Mouse (Mus musculus) midbrain, embryonic 11.5 days (tissue): ENCODE measurements around the gene Pigt. TPM values are rescaled to one million over a fixed set of nuclear protein-coding genes. Genes with fewer than 3 reads are reported as not detected.

Source experiments
- ATAC-seq: fragments of 200-750 bp; cut with Nextera tagmentation; 2 replicates; pipeline ENCODE4 v1.8.0; 2017; ENCODE audit warnings: moderate TSS enrichment, moderate library complexity; ENCODE audit not compliant: low FRiP score
- DNase-seq: peaks from one replicate; pipeline ENCODE4 v3.0.0; 2015; ENCODE audit warnings: low spot score; ENCODE audit errors: missing footprints
- H3K27ac ChIP-seq: fragments of 300-500 bp; sonication (generic); 2 replicates; pipeline ENCODE4 v1.5.1; 2014; ENCODE audit warnings: low read depth, low read length
- H3K27me3 ChIP-seq: fragments of 300-500 bp; sonication (generic); 2 replicates; pipeline ENCODE4 v1.6.1; 2014; ENCODE audit warnings: mild to moderate bottlenecking, low read length, moderate library complexity, mixed read lengths; ENCODE audit not compliant: control insufficient read depth, insufficient read depth
- H3K36me3 ChIP-seq: fragments of 300-500 bp; sonication (generic); 2 replicates; pipeline ENCODE4 v1.6.1; 2014; ENCODE audit warnings: mild to moderate bottlenecking, low read length, moderate library complexity, mixed read lengths; ENCODE audit not compliant: control insufficient read depth, insufficient read depth
- H3K4me1 ChIP-seq: fragments of 300-500 bp; sonication (generic); 2 replicates; pipeline ENCODE4 v1.6.1; 2014; ENCODE audit warnings: low read length; ENCODE audit not compliant: control insufficient read depth, insufficient read depth
- H3K4me2 ChIP-seq: fragments of 300-500 bp; sonication (generic); 2 replicates; pipeline ENCODE4 v1.6.1; 2014; ENCODE audit warnings: mild to moderate bottlenecking, moderate library complexity
- H3K4me3 ChIP-seq: fragments of 300-500 bp; sonication (generic); 2 replicates; pipeline ENCODE4 v1.5.1; 2014; ENCODE audit warnings: low read depth, low read length
- H3K9ac ChIP-seq: fragments of 300-500 bp; sonication (generic); 2 replicates; pipeline ENCODE4 v1.6.1; 2014; ENCODE audit warnings: low read length
- H3K9me3 ChIP-seq: fragments of 300-500 bp; sonication (generic); 2 replicates; pipeline ENCODE4 v1.6.1; 2016; ENCODE audit warnings: low read length; ENCODE audit not compliant: control insufficient read depth
- WGBS: fragments of 180-500 bp; shearing (Covaris S2); extraction: QIAGEN DNeasy Blood & Tissue Kit; methylation state at CpG from one replicate; pipeline ENCODE4 v1.1.7; 2014; 5-methylcytosine and 5-hydroxymethylcytosine counted together
- polyA plus RNA-seq: library from polyadenylated mRNA; unstranded; fragments of >200 nt; fragmentation: Nextera tagmentation; extraction: Ambion mirVana; gene quantifications from 2 replicates; pipeline ENCODE4 v1.2.1, GENCODE M21; 2014

Gene Pigt
- polyA plus RNA-seq, 1 experiment from 2014 or later: 51.9 TPM

- no peaks in the 10 kb centered on the region for H3K36me3 ChIP-seq
- H3K9me3 ChIP-seq: no peaks in the 10 kb centered on the region
- H3K4me3 ChIP-seq: no peak overlapping the region
- no peak overlapping the region for H3K4me2 ChIP-seq
- WGBS: 67% methylated on average over 6 of the region's 6 CpGs
- DNase-seq (no peak), ATAC-seq (no peak)
- H3K27ac ChIP-seq: no peak overlapping the region
- no peaks in the 10 kb centered on the region for H3K27me3 ChIP-seq
- H3K9ac ChIP-seq: no peak overlapping the region
- H3K4me1 ChIP-seq: peaks cover 5% of the 10 kb centered on the region
Measured at GRCm38 (mm10) chr2:164455421-164456190, 41.7 kb upstream of the Pigt start.

DNA sequence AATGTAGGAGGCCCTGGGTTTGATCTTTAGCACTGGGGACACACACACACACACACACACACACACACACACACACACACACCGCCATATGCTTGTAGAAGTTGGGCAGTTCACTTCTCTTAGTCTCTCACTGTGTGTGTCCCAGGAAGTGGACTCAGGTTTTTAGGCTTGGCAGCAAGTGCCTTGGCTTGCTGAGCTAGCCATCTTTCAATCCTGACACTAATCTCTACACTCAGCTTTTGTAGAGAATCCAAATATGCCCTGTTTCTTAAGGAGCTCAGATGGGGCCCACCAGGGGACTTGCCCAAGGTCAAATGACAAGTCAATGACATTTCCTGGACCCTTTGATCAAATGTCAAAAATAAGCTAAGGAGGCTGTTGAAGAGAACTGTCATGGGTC lies 40.9 kb upstream of the Pigt start:
- no peak overlapping the region for H3K27ac ChIP-seq

DNA sequence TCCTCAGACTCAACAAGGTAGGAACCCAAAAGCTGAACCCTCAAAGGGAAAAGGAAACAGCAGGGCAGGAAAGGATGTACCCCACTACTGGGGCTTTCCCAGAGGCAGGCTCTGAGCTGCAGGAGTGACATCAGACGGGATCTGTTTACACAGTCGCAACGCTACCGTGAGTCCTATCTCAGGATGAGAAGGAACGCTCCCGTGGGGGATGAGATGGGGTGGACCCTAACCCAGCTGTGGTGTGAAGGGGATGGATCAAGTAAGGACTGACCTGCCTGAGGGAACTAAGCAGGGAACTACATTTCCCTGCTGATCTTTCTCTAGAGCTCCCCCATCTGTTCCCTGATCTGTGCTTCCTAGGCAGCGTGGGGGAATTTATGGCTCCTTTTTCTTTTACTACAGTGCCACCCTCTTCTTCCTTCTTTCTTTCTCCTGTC lies 40.4 kb upstream of the Pigt start, which contains the start of gene Sys1:
Sys1 (plus strand) TSS at position 101 of the 437 bp plus-strand sequence.
- DNase-seq (peak; percentile 88), ATAC-seq (no peak)
- H3K4me3 ChIP-seq: no peak within 1 kb of the TSS
- peak within 1 kb of the TSS; percentile 51 for H3K9ac ChIP-seq
- no peaks in the 10 kb centered on the region for H3K36me3 ChIP-seq
- H3K27ac ChIP-seq: no peak within 1 kb of the TSS
- H3K4me2 ChIP-seq: peak within 1 kb of the TSS; percentile 28; the same call in 1 of the 2 replicates
- no peaks in the 10 kb centered on the region for H3K27me3 ChIP-seq
- 0% methylated on average over 7 of the region's 7 CpGs for WGBS
- H3K4me1 ChIP-seq: peaks cover 8% of the 10 kb centered on the region
- H3K9me3 ChIP-seq: no peaks in the 10 kb centered on the region

More for the DNA sequence above, 40.9 kb upstream of the Pigt start:
- 80% methylated on average over 1 of the region's 1 CpGs for WGBS
- peak overlapping the region; percentile 28; the same call in 1 of the 2 replicates for H3K4me2 ChIP-seq
- no peak overlapping the region for H3K4me3 ChIP-seq
- no peaks in the 10 kb centered on the region for H3K36me3 ChIP-seq
- peak overlapping the region; percentile 51; the same call in 1 of the 2 replicates for H3K9ac ChIP-seq
- H3K27me3 ChIP-seq: no peaks in the 10 kb centered on the region
- H3K4me1 ChIP-seq: peaks cover 5% of the 10 kb centered on the region
- ATAC-seq (no peak), DNase-seq (no peak)
- no peaks in the 10 kb centered on the region for H3K9me3 ChIP-seq

GRCm38 (mm10) chr2:164457942-164458341 lies 39.4 kb upstream of the Pigt start:
- ATAC-seq (no peak), DNase-seq (no peak)
- no peak overlapping the region for H3K27ac ChIP-seq
- WGBS: 73% methylated on average over 7 of the region's 7 CpGs
- H3K4me2 ChIP-seq: no peak overlapping the region
- no peaks in the 10 kb centered on the region for H3K9me3 ChIP-seq
- no peaks in the 10 kb centered on the region for H3K27me3 ChIP-seq
- H3K4me3 ChIP-seq: no peak overlapping the region
- no peaks in the 10 kb centered on the region for H3K36me3 ChIP-seq
- H3K9ac ChIP-seq: no peak overlapping the region
- H3K4me1 ChIP-seq: peaks cover 11% of the 10 kb centered on the region

GRCm38 (mm10) chr2:164458535-164458934 lies 38.8 kb upstream of the Pigt start:
- Histone ChIP-seq H3K36me3 (no peaks in the 10 kb centered on the region; the same call in 1 of the 2 replicates), H3K27me3 (no peaks in the 10 kb centered on the region), H3K9me3 (no peaks in the 10 kb centered on the region), H3K27ac (no peak overlapping the region), H3K4me2 (no peak overlapping the region), H3K9ac (no peak overlapping the region), H3K4me1 (peaks cover 11% of the 10 kb centered on the region), H3K4me3 (no peak overlapping the region)
- DNase-seq (no peak), ATAC-seq (no peak)
- 89% methylated on average over 8 of the region's 8 CpGs for WGBS

GRCm38 (mm10) chr2:164460745-164461551 lies 36.4 kb upstream of the Pigt start, which contains the start of gene Gm20458:
Gm20458 (plus strand) TSS chr2:164460967.
- Histone ChIP-seq H3K4me2 (peak within 1 kb of the TSS; percentile 74), H3K27ac (peak within 1 kb of the TSS; percentile 65), H3K36me3 (peaks cover 7% of the 10 kb centered on the region), H3K9ac (peak within 1 kb of the TSS; percentile 72), H3K4me1 (peaks cover 11% of the 10 kb centered on the region), H3K4me3 (peak within 1 kb of the TSS; percentile 79), H3K27me3 (no peaks in the 10 kb centered on the region), H3K9me3 (no peaks in the 10 kb centered on the region)
- DNase-seq (peak; percentile 99), ATAC-seq (peak; percentile 99)
- under 1% methylated on average over 69 of the region's 79 CpGs for WGBS

DNA sequence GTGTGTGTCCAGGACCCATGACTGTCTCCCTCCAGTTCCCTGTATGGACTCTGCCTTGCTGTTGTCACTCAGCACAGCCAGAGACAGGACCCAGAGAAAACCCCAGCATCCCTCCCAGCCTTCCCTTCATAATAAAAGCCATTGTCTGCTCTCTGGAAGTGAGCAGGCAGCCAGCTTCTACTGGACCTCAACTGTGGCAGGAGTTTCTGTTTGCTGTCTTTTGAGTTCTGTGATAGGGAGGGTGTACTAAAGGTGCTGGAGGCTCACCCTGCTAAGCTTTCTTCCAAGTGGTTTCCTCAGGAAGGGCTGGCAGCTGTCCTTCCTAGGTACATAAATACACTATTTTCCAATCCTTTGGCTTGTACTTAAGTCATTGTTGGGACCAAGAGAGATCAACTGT lies 32.2 kb upstream of the Pigt start:
- no peaks in the 10 kb centered on the region for H3K9me3 ChIP-seq
- H3K27me3 ChIP-seq: no peaks in the 10 kb centered on the region
- no peak overlapping the region for H3K4me3 ChIP-seq
- no peak overlapping the region for H3K9ac ChIP-seq
- ATAC-seq (no peak), DNase-seq (no peak)
- peaks cover 7% of the 10 kb centered on the region for H3K36me3 ChIP-seq
- no peak overlapping the region for H3K27ac ChIP-seq
- peaks cover 6% of the 10 kb centered on the region for H3K4me1 ChIP-seq
- no peak overlapping the region for H3K4me2 ChIP-seq

DNA sequence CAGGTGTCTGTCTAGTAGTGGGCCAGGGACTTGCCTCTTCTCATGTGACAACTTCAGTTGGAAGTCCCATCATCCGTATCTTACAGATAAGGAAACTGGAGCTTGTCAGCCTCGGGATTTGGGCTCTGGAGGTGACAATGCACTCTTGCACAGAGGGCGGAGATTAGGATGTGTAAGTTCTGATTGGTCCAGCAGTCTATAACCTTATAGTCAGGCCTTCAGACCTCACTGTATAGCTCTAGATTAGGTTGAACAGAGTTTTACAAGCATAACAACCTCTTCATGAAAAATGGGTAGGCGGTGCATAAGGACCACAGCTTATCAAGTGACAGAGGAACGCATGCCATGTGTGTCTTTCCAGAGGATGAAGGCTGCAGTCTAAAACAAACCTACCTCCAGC lies 30.5 kb upstream of the Pigt start:
- Histone ChIP-seq H3K9ac (no peak overlapping the region), H3K27me3 (no peaks in the 10 kb centered on the region), H3K9me3 (no peaks in the 10 kb centered on the region), H3K27ac (no peak overlapping the region), H3K4me2 (no peak overlapping the region), H3K4me3 (no peak overlapping the region), H3K4me1 (peaks cover 4% of the 10 kb centered on the region), H3K36me3 (peaks cover 7% of the 10 kb centered on the region)
- DNase-seq: no peak
- 83% methylated on average over 5 of the region's 5 CpGs for WGBS
- no peak for ATAC-seq

- no peak overlapping the region for H3K9ac ChIP-seq
- 27% methylated on average over 10 of the region's 10 CpGs for WGBS
- no peak overlapping the region for H3K27ac ChIP-seq
- no peaks in the 10 kb centered on the region for H3K9me3 ChIP-seq
- H3K4me2 ChIP-seq: no peak overlapping the region
- no peak for ATAC-seq
- H3K36me3 ChIP-seq: peaks cover under 1% of the 10 kb centered on the region; the same call in 1 of the 2 replicates
- H3K27me3 ChIP-seq: no peaks in the 10 kb centered on the region
- H3K4me1 ChIP-seq: no peaks in the 10 kb centered on the region
- no peak overlapping the region for H3K4me3 ChIP-seq
- no peak for DNase-seq
Measured at GRCm38 (mm10) chr2:164470254-164470653, 27.1 kb upstream of the Pigt start.
